Comparison of ENCODE assay signal across 17 mouse cellular contexts in genomic region chr11:61469317-61469917, GRCm38 (mm10). TPM values are rescaled to one million over a fixed set of nuclear protein-coding genes. Genes with fewer than 3 reads are reported as not detected.
DNase-seq lines count a peak whose midpoint lies in the region; ATAC-seq and TF ChIP-seq lines count a peak whose summit lies in the region.
"Had no signal": no experiment of that assay in that cellular context is flagged by ENCODE, and none has a peak within 500 bp of the region (broad histone marks: within the 10 kb centered on the region; RNA-seq: fewer than 3 reads in every experiment).

No protein-coding gene starts in this region.

- H3K27ac ChIP-seq in lung, postnatal 0 days (ENCODE audit: low read length): peak overlapping the region; percentile 69
- H3K27ac ChIP-seq in limb, embryonic 10.5 days: 0 out of 2 replicates have a peak overlapping the region, but pooled peaks have one; percentile 20
- H3K27ac ChIP-seq in forebrain, embryonic 13.5 days: no peak overlapping the region
- H3K27ac ChIP-seq: midbrain, embryonic 12.5 days had no signal

- ATAC-seq in lung, postnatal 0 days: peak; percentile 47
- ATAC-seq in frontal cortex, adult (ENCODE audit: low TSS enrichment): no peak
- no peak for ATAC-seq in forebrain, embryonic 13.5 days
- ATAC-seq: activated CD4-positive, CD25-positive, alpha-beta regulatory T cell, adult 4 months; Patski had no signal

- H3K27me3 ChIP-seq in lung, postnatal 0 days (replicated peaks; ENCODE audit: insufficient read depth, low read length): no peaks in the 10 kb centered on the region
- no peaks in the 10 kb centered on the region for H3K27me3 ChIP-seq in limb, embryonic 10.5 days (ENCODE audit: low read depth, poor library complexity, severe bottlenecking)
- H3K27me3 ChIP-seq in forebrain, embryonic 13.5 days: no peaks in the 10 kb centered on the region
- H3K27me3 ChIP-seq: heart, embryonic 12.5 days; midbrain, embryonic 12.5 days had no signal

- 0 out of 2 replicates have a peak, but pooled peaks cover 3% of the 10 kb centered on the region for H3K4me1 ChIP-seq in lung, postnatal 0 days (ENCODE audit: insufficient read depth, low read depth, low read length)
- peaks cover 10% of the 10 kb centered on the region for H3K4me1 ChIP-seq in limb, embryonic 10.5 days
- H3K4me1 ChIP-seq in forebrain, embryonic 13.5 days: no peaks in the 10 kb centered on the region
- H3K4me1 ChIP-seq: heart, embryonic 12.5 days; midbrain, embryonic 12.5 days had no signal

- 34% methylated on average over 7 of the region's 7 CpGs for WGBS in lung, postnatal 0 days
- 73% methylated on average over 7 of the region's 7 CpGs for whole genome bisulfite sequencing in limb, embryonic 10.5 days
- WGBS in forebrain, embryonic 13.5 days: 84% methylated on average over 7 of the region's 7 CpGs

- TF ChIP-seq CTCF in lung, postnatal 0 days (IDR thresholded peaks at IDR 0.05): no peak

- H3K4me3 ChIP-seq in lung, postnatal 0 days (ENCODE audit: low read depth, low read length): no peak overlapping the region
- H3K4me3 ChIP-seq in limb, embryonic 10.5 days: no peak overlapping the region
- H3K4me3 ChIP-seq in forebrain, embryonic 13.5 days: no peak overlapping the region
- H3K4me3 ChIP-seq: heart, embryonic 12.5 days; midbrain, embryonic 12.5 days had no signal

- H3K4me2 ChIP-seq in lung, postnatal 0 days (replicated peaks; ENCODE audit: low read depth, low read length): no peak overlapping the region
- H3K4me2 ChIP-seq in forebrain, embryonic 13.5 days: no peak overlapping the region
- H3K4me2 ChIP-seq: heart, embryonic 12.5 days; midbrain, embryonic 12.5 days had no signal

- peak; percentile 38 to 58 for DNase-seq in cerebellum, postnatal 25 days
- DNase-seq in cerebellum, adult 9-10 months: no peak
- DNase-seq in lung, postnatal 0 days (ENCODE audit: low spot score): peak; percentile 81
- no peak for DNase-seq in lung, postnatal 10 days
- no peak for DNase-seq in limb, embryonic 10.5 days (ENCODE audit: low spot score)
- DNase-seq: adrenal gland, postnatal 14 days; kidney, adult 9 months; kidney, postnatal 36 days; lung, adult 2 months; thymus, adult 18-20 months had no signal

- H3K36me3 ChIP-seq in lung, postnatal 0 days (ENCODE audit: insufficient read depth, low read length): no peaks in the 10 kb centered on the region
- H3K36me3 ChIP-seq in limb, embryonic 10.5 days: no peaks in the 10 kb centered on the region
- H3K36me3 ChIP-seq in forebrain, embryonic 13.5 days (ENCODE audit: poor library complexity, severe bottlenecking): no peaks in the 10 kb centered on the region
- H3K36me3 ChIP-seq: heart, embryonic 12.5 days; midbrain, embryonic 12.5 days had no signal

- no peaks in the 10 kb centered on the region for H3K9me3 ChIP-seq in lung, postnatal 0 days (ENCODE audit: low read length)
- no peaks in the 10 kb centered on the region for H3K9me3 ChIP-seq in limb, embryonic 10.5 days (replicated peaks)
- H3K9me3 ChIP-seq in forebrain, embryonic 13.5 days (replicated peaks): no peaks in the 10 kb centered on the region
- H3K9me3 ChIP-seq: heart, embryonic 12.5 days; midbrain, embryonic 12.5 days had no signal

- H3K9ac ChIP-seq in lung, postnatal 0 days (replicated peaks; ENCODE audit: low read depth): no peak overlapping the region
- no peak overlapping the region for H3K9ac ChIP-seq in forebrain, embryonic 13.5 days
- H3K9ac ChIP-seq: heart, embryonic 12.5 days; midbrain, embryonic 12.5 days had no signal

- TF ChIP-seq EP300 in lung, postnatal 0 days (IDR thresholded peaks at IDR 0.05): peak; percentile 53; the same call in 1 of the 2 replicates

RNA-seq across cellular contexts. Expression of gene Rnf112, which starts 15.5 kb away (rescaled TPM):
- 0.24 and 0.32 TPM in 2 replicates for polyA plus RNA-seq in lung, postnatal 0 days (2015; fragmentation: Nextera tagmentation; extraction: Ambion mirVana)
- polyA plus RNA-seq in limb, embryonic 10.5 days (2016; fragmentation: Nextera tagmentation; extraction: Ambion mirVana): 0.10 and 0.23 TPM in 2 replicates
- polyA plus RNA-seq in forebrain, embryonic 13.5 days (2015; fragmentation: Nextera tagmentation; extraction: Ambion mirVana): 10.1 and 12.2 TPM in 2 replicates
- polyA plus RNA-seq: activated CD4-positive, CD25-positive, alpha-beta regulatory T cell, adult 4 months; C2C12; Patski had no signal

RNA-seq across cellular contexts. Expression of gene Mfap4, which starts 15.8 kb away (rescaled TPM):
- polyA plus RNA-seq in lung, postnatal 0 days (2015; fragmentation: Nextera tagmentation; extraction: Ambion mirVana): 2,152 and 2,309 TPM in 2 replicates
- 124 and 208 TPM in 2 replicates for polyA plus RNA-seq in limb, embryonic 10.5 days (2016; fragmentation: Nextera tagmentation; extraction: Ambion mirVana)
- polyA plus RNA-seq in forebrain, embryonic 13.5 days (2015; fragmentation: Nextera tagmentation; extraction: Ambion mirVana): 56.9 and 57.1 TPM in 2 replicates
- polyA plus RNA-seq: activated CD4-positive, CD25-positive, alpha-beta regulatory T cell, adult 4 months; C2C12; Patski had no signal

RNA-seq across cellular contexts. Expression of gene Mapk7, which starts 24.8 kb away (rescaled TPM):
- polyA plus RNA-seq in lung, postnatal 0 days (2015; fragmentation: Nextera tagmentation; extraction: Ambion mirVana): 36.2 and 39.5 TPM in 2 replicates
- polyA plus RNA-seq in limb, embryonic 10.5 days (2016; fragmentation: Nextera tagmentation; extraction: Ambion mirVana): 87.2 and 94.7 TPM in 2 replicates
- polyA plus RNA-seq in forebrain, embryonic 13.5 days (2015; fragmentation: Nextera tagmentation; extraction: Ambion mirVana): 91.2 and 96.8 TPM in 2 replicates

RNA-seq across cellular contexts. Expression of gene B9d1, which starts 35.5 kb away (rescaled TPM):
- 16.8 and 17.1 TPM in 2 replicates for polyA plus RNA-seq in lung, postnatal 0 days (2015; fragmentation: Nextera tagmentation; extraction: Ambion mirVana)
- polyA plus RNA-seq in limb, embryonic 10.5 days (2016; fragmentation: Nextera tagmentation; extraction: Ambion mirVana): 45.3 and 46.7 TPM in 2 replicates
- 43.4 and 48.2 TPM in 2 replicates for polyA plus RNA-seq in forebrain, embryonic 13.5 days (2015; fragmentation: Nextera tagmentation; extraction: Ambion mirVana)

Comparison
In these comparisons a context has a peak if more than half of its experiments do, and no peak if none do; other contexts are left out.
1. DNase-seq: peak in cerebellum, postnatal 25 days (2 of 2) and lung, postnatal 0 days (single experiment); none in cerebellum, adult 9-10 months (single experiment), lung, postnatal 10 days (single experiment) and limb, embryonic 10.5 days (single experiment).
2. RNA of gene Mfap4, which starts 15.8 kb away (polyA plus RNA-seq): 2,152 to 2,309 TPM in lung, postnatal 0 days; 124 to 208 TPM in limb, embryonic 10.5 days and 56.9 to 57.1 TPM in forebrain, embryonic 13.5 days; every median in the first group is over 10 times any median in the second.